Mouse (Mus musculus): ENCODE data around the gene Cldn34b1. TPM values are rescaled to one million over a fixed set of nuclear protein-coding genes. Genes with fewer than 3 reads are reported as not detected.
"Not testable (repeated sequence)": the region's sequence is repeated elsewhere in the genome, so short reads cannot be mapped to it uniquely, and the experiment has no call there.

Cldn34b1 gene
- not detected in 2 replicates for polyA plus RNA-seq (2016; fragmentation: Nextera tagmentation; extraction: Ambion mirVana)

DNA sequence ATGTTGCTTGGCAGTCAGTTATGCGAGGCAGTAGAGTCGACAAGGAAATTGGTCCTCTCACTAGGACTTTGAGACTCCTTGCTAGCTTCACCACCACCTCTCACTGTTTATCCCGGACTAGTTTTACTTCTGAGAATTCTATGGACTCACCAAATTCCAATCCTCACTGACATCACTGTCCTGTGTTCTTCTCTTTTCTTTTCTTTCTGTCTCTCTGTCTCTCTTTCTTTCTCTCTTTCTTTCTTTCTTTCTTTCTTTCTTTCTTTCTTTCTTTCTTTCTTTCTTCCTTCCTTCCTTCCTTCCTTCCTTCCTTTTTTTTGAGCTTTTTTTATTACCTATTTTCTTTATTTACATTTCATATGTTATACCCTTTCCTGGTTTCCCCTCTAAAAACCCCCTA is at the start of gene Cldn34b1:
Gene Cldn34b1 (minus strand): TSS at position 101 of the 400 bp plus-strand sequence.
- H3K4me3 ChIP-seq; H3K27me3 ChIP-seq; H3K4me2 ChIP-seq (replicated peaks); H3K4me1 ChIP-seq; ATAC-seq (ENCODE audit: low FRiP score, low read depth); H3K9ac ChIP-seq (replicated peaks); H3K36me3 ChIP-seq; H3K27ac ChIP-seq (replicated peaks); H3K9me3 ChIP-seq: not testable (repeated sequence)
- WGBS = 86% methylated on average over 3 of the region's 3 CpGs

DNA sequence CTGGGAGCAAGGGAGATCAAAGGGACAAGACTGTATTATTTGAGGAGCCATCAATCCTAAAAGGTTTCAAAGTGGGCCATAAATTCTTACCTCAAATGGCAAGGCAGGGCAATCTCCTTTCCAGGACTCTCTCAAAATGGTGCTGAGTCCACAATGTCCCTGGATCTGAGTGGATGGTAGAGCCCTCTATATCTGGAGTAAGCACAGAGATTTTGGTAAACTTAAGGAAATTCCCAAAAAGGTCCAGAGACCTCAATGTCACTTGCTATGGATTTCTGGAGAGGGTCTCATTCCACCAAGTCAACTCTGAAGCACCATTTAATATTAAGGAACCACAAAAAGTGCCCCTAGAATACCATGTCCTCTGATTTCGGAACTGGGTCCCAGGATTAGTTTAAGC is 45.8 kb upstream of the Cldn34b1 start, which contains the start of gene Magea6:
Gene Magea6 (minus strand): TSS at position 101 of the 400 bp plus-strand sequence.
- H3K9ac ChIP-seq (replicated peaks); H3K27ac ChIP-seq (replicated peaks); H3K4me2 ChIP-seq (replicated peaks); H3K9me3 ChIP-seq; ATAC-seq (ENCODE audit: low FRiP score, low read depth); H3K4me1 ChIP-seq; H3K36me3 ChIP-seq; H3K27me3 ChIP-seq; H3K4me3 ChIP-seq: not testable (repeated sequence)
- WGBS = 70% methylated on average over 1 of the region's 1 CpGs

Other genes starting within 250 kb of the Cldn34b1 start
- gene Magea6, start 45.7 kb upstream of the Cldn34b1 start, polyA plus RNA-seq (2016; fragmentation: Nextera tagmentation; extraction: Ambion mirVana) = not detected in 2 replicates
- gene Magea3, start 59.2 kb upstream of the Cldn34b1 start, polyA plus RNA-seq (2016; fragmentation: Nextera tagmentation; extraction: Ambion mirVana) = not detected in 2 replicates
- gene Magea8, start 105.6 kb upstream of the Cldn34b1 start, polyA plus RNA-seq (2016; fragmentation: Nextera tagmentation; extraction: Ambion mirVana) = not detected in 2 replicates
- not detected in 2 replicates for gene Magea5, start 172.9 kb upstream of the Cldn34b1 start, polyA plus RNA-seq (2016; fragmentation: Nextera tagmentation; extraction: Ambion mirVana)
- not detected in 2 replicates for gene Magea1, start 199.5 kb upstream of the Cldn34b1 start, polyA plus RNA-seq (2016; fragmentation: Nextera tagmentation; extraction: Ambion mirVana)
- gene Magea2, start 203.4 kb upstream of the Cldn34b1 start, polyA plus RNA-seq (2016; fragmentation: Nextera tagmentation; extraction: Ambion mirVana) = not detected in 2 replicates
- not detected in 2 replicates for gene Cldn34b2, start 238.1 kb upstream of the Cldn34b1 start, polyA plus RNA-seq (2016; fragmentation: Nextera tagmentation; extraction: Ambion mirVana)